Mouse (Mus musculus) CH12.LX (cell line): ENCODE measurements around the gene Ehd1. TPM values are rescaled to one million over a fixed set of nuclear protein-coding genes. Genes with fewer than 3 reads are reported as not detected.

Source experiments
- DNase-seq: peaks from one replicate; pipeline ENCODE4 v3.0.0-alpha.2; 2013; ENCODE audit errors: extremely low read depth
- H3K27ac ChIP-seq: 2 replicates; pipeline ENCODE4 v1.5.1; 2012; ENCODE audit warnings: low read depth, mild to moderate bottlenecking, control low read depth, moderate library complexity; ENCODE audit not compliant: insufficient read depth
- H3K27me3 ChIP-seq: replicated peaks from 2 replicates; pipeline ENCODE3; 2012; ENCODE audit warnings: inconsistent platforms
- H3K36me3 ChIP-seq, 2 experiments: replicated peaks in 1 of 2; 2 replicates each; pipeline versions ENCODE3 to v1.6.1; 2012; ENCODE audit warnings: inconsistent platforms in 1 of 2, low read length in 1 of 2, mild to moderate bottlenecking in 1 of 2, mixed read lengths in 1 of 2, moderate library complexity in 1 of 2; ENCODE audit not compliant: control insufficient read depth in 1 of 2, insufficient read depth in 1 of 2
- H3K4me1 ChIP-seq, 2 experiments: 2 replicates each; pipeline ENCODE4 v1.6.1; 2012; ENCODE audit warnings: inconsistent platforms in 1 of 2, moderate library complexity in 1 of 2; ENCODE audit not compliant: insufficient read depth in 2 of 2, control insufficient read depth in 1 of 2
- H3K4me2 ChIP-seq: 2 replicates; pipeline ENCODE4 v1.6.1; 2012; ENCODE audit warnings: low read depth, mild to moderate bottlenecking, control low read depth; ENCODE audit not compliant: poor library complexity, insufficient read depth, severe bottlenecking
- H3K4me3 ChIP-seq, 3 experiments: fragments of 150-350 bp in 1 of 3; sonication (generic) in 1 of 3; replicated peaks in 1 of 3; 2 replicates each; pipeline versions ENCODE3 to v1.5.1; 2011 to 2012; ENCODE audit warnings: low read depth in 2 of 3, low read length in 2 of 3, mild to moderate bottlenecking in 2 of 3, moderate library complexity in 2 of 3, control low read depth in 1 of 3, improper control_type of control experiment in 1 of 3, inconsistent platforms in 1 of 3, mixed read lengths in 1 of 3; ENCODE audit not compliant: poor library complexity in 1 of 3
- H3K79me2 ChIP-seq: replicated peaks from 2 replicates; pipeline ENCODE4 v1.6.1; 2012; ENCODE audit warnings: mild to moderate bottlenecking, moderate library complexity; ENCODE audit not compliant: control insufficient read depth, poor library complexity, insufficient read depth, severe bottlenecking; ENCODE audit errors: extremely low read depth
- H3K9ac ChIP-seq: 2 replicates; pipeline ENCODE4 v1.6.1; 2012; ENCODE audit warnings: low read depth, mild to moderate bottlenecking, control low read depth, moderate library complexity; ENCODE audit not compliant: insufficient read depth
- H3K9me3 ChIP-seq: replicated peaks from 2 replicates; pipeline ENCODE3; 2012; ENCODE audit warnings: low read length, inconsistent platforms, mixed read lengths
- BHLHE40 ChIP-seq: IDR thresholded peaks from 2 replicates; pipeline ENCODE4 v1.6.1; 2011; ENCODE audit warnings: mild to moderate bottlenecking, low read depth, low read length, improper control_type of control experiment
- CHD1 ChIP-seq: IDR thresholded peaks from 2 replicates; pipeline ENCODE4 v1.6.1; 2012; ENCODE audit warnings: low read depth, low read length, improper control_type of control experiment, inconsistent platforms
- CHD2 ChIP-seq: IDR thresholded peaks from 2 replicates; pipeline ENCODE4 v1.6.1; 2011; ENCODE audit warnings: low read length, improper control_type of control experiment
- CTCF ChIP-seq, 2 experiments: IDR thresholded peaks in 1 of 2; conservative IDR thresholded peaks in 1 of 2; 2 replicates each; pipeline ENCODE4 v1.5.1; 2011 to 2012; ENCODE audit warnings: low read depth in 2 of 2, low read length in 2 of 2, improper control_type of control experiment in 1 of 2, inconsistent platforms in 1 of 2, mild to moderate bottlenecking in 1 of 2, moderate library complexity in 1 of 2
- ELF1 ChIP-seq: IDR thresholded peaks from 2 replicates; pipeline ENCODE4 v1.6.1; 2014; ENCODE audit warnings: low read depth, mild to moderate bottlenecking, inconsistent platforms, low read length, improper control_type of control experiment
- EP300 ChIP-seq: IDR thresholded peaks from 2 replicates; pipeline ENCODE4 v1.6.1; 2011; ENCODE audit warnings: low read length, improper control_type of control experiment
- ETS1 ChIP-seq: conservative IDR thresholded peaks from 2 replicates; pipeline ENCODE4 v1.6.1; 2012; ENCODE audit warnings: low read depth, mild to moderate bottlenecking, inconsistent platforms, low read length, improper control_type of control experiment, moderate library complexity
- GABPA ChIP-seq: IDR thresholded peaks from 2 replicates; pipeline ENCODE4 v1.6.1; 2012; ENCODE audit warnings: low read depth, low read length, improper control_type of control experiment, inconsistent platforms; ENCODE audit not compliant: insufficient replicate concordance
- HCFC1 ChIP-seq: IDR thresholded peaks from 2 replicates; pipeline ENCODE4 v1.6.1; 2012; ENCODE audit warnings: low read depth, mild to moderate bottlenecking, inconsistent platforms, low read length, improper control_type of control experiment
- JUND ChIP-seq: conservative IDR thresholded peaks from 2 replicates; pipeline ENCODE4 v1.6.1; 2011; ENCODE audit warnings: low read depth, low read length, improper control_type of control experiment
- KAT2A ChIP-seq: IDR thresholded peaks from 2 replicates; pipeline ENCODE4 v1.6.1; 2012; ENCODE audit warnings: low read length, improper control_type of control experiment, inconsistent platforms; ENCODE audit not compliant: insufficient replicate concordance
- MAFK ChIP-seq: IDR thresholded peaks from 2 replicates; pipeline ENCODE4 v1.6.1; 2011; ENCODE audit warnings: low read length, improper control_type of control experiment; ENCODE audit not compliant: insufficient replicate concordance
- MAX ChIP-seq: IDR thresholded peaks from 2 replicates; pipeline ENCODE4 v1.6.1; 2011; ENCODE audit warnings: low read length, improper control_type of control experiment
- MAZ ChIP-seq: IDR thresholded peaks from 2 replicates; pipeline ENCODE4 v1.6.1; 2012; ENCODE audit warnings: low read depth, mild to moderate bottlenecking, inconsistent platforms, low read length, improper control_type of control experiment, moderate library complexity
- MEF2A ChIP-seq: IDR thresholded peaks from 2 replicates; pipeline ENCODE4 v1.6.1; 2014; ENCODE audit warnings: low read depth, mild to moderate bottlenecking, inconsistent platforms, low read length, improper control_type of control experiment, borderline replicate concordance
- MXI1 ChIP-seq: IDR thresholded peaks from 2 replicates; pipeline ENCODE4 v1.6.1; 2011; ENCODE audit warnings: mild to moderate bottlenecking, low read depth, low read length, improper control_type of control experiment
- MYC ChIP-seq: IDR thresholded peaks from 2 replicates; pipeline ENCODE4 v1.6.1; 2011; ENCODE audit warnings: low read depth, mild to moderate bottlenecking, improper control_type of control experiment, low read length
- NRF1 ChIP-seq: IDR thresholded peaks from 2 replicates; pipeline ENCODE4 v1.6.1; 2014; ENCODE audit warnings: low read depth, mild to moderate bottlenecking, inconsistent platforms, low read length, improper control_type of control experiment, moderate library complexity
- PAX5 ChIP-seq: IDR thresholded peaks from 2 replicates; pipeline ENCODE4 v1.6.1; 2012; ENCODE audit warnings: low read length, inconsistent platforms, mixed read lengths
- POLR2A ChIP-seq: IDR thresholded peaks from 2 replicates; pipeline ENCODE4 v1.6.1; 2011; ENCODE audit warnings: low read depth, mild to moderate bottlenecking, improper control_type of control experiment, low read length
- POLR2AphosphoS2 ChIP-seq: IDR thresholded peaks from 2 replicates; pipeline ENCODE4 v1.6.1; 2011; ENCODE audit warnings: low read depth, low read length, improper control_type of control experiment
- RAD21 ChIP-seq: IDR thresholded peaks from 2 replicates; pipeline ENCODE4 v1.6.1; 2011; ENCODE audit warnings: low read depth, mild to moderate bottlenecking, low read length, improper control_type of control experiment, moderate library complexity
- RCOR1 ChIP-seq: conservative IDR thresholded peaks from 2 replicates; pipeline ENCODE4 v1.6.1; 2012; ENCODE audit warnings: low read depth, mild to moderate bottlenecking, inconsistent platforms, low read length, improper control_type of control experiment
- SIN3A ChIP-seq: IDR thresholded peaks from 2 replicates; pipeline ENCODE4 v1.6.1; 2012; ENCODE audit warnings: low read length, improper control_type of control experiment, inconsistent platforms
- TBP ChIP-seq: conservative IDR thresholded peaks from 2 replicates; pipeline ENCODE4 v1.6.1; 2011; ENCODE audit warnings: low read depth, low read length, improper control_type of control experiment
- USF1 ChIP-seq: IDR thresholded peaks from 2 replicates; pipeline ENCODE4 v1.6.1; 2014; ENCODE audit warnings: low read depth, mild to moderate bottlenecking, inconsistent platforms, low read length, improper control_type of control experiment
- USF2 ChIP-seq: conservative IDR thresholded peaks from 2 replicates; pipeline ENCODE4 v1.6.1; 2011; ENCODE audit warnings: low read depth, low read length, improper control_type of control experiment
- ZKSCAN1 ChIP-seq: IDR thresholded peaks from 2 replicates; pipeline ENCODE4 v1.6.1; 2012; ENCODE audit warnings: low read depth, inconsistent platforms, low read length, improper control_type of control experiment, borderline replicate concordance
- ZMIZ1 ChIP-seq: IDR thresholded peaks from 2 replicates; pipeline ENCODE4 v1.6.1; 2012; ENCODE audit warnings: low read depth, mild to moderate bottlenecking, inconsistent platforms, low read length, improper control_type of control experiment
- ZNF384 ChIP-seq: IDR thresholded peaks from 2 replicates; pipeline ENCODE4 v1.6.1; 2012; ENCODE audit warnings: low read depth, low read length, improper control_type of control experiment, inconsistent platforms
- dilution Hi-C: fragments of 300-500 bp; cut with MboI; formaldehyde crosslinking; loops from 2 replicates; pipeline ENCODE4 v1.14.3; 2020; ENCODE audit warnings: low sequenced_read_pairs; ENCODE audit not compliant: extremely low pct_unique_long_range_greater_than_20kb, extremely low pct_ligation_motif_present
- in situ Hi-C: fragments of 300-500 bp; cut with MboI; formaldehyde crosslinking; loops from 3 replicates; pipeline ENCODE4 v1.14.3; 2019; ENCODE audit warnings: low sequenced_read_pairs, low pct_ligation_motif_present, low pct_unique_long_range_greater_than_20kb, mixed read lengths
- polyA plus RNA-seq: library from polyadenylated mRNA; unstranded; fragments of >175 nt; gene quantifications from 2 replicates; pipeline ENCODE4 v1.2.1, GENCODE M21; 2012; ENCODE audit warnings: low read depth; ENCODE audit not compliant: insufficient read length
- total RNA-seq, 2 experiments: library from RNA; depleted of rRNA; stranded (reverse); fragments of 300-350 nt in 1 of 2; fragments of >200 nt in 1 of 2; gene quantifications; 2 replicates each; pipeline ENCODE4 v1.2.3; 2012 to 2014

Gene Ehd1
- total and polyA plus RNA-seq, 3 experiments: 131 to 400 (median 245) TPM

DNA sequence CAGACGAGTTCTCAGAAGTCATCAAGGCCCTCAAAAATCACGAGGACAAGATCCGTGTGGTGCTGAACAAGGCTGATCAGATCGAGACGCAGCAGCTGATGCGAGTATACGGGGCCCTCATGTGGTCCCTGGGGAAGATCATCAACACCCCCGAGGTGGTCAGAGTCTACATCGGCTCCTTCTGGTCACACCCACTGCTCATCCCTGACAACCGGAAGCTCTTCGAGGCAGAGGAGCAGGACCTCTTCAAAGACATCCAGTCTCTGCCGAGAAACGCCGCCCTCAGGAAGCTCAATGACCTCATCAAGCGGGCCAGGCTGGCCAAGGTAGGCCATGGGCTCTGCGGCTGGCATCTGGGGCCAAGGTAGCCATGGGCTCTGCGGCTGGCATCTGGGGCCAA lies 17.8 kb downstream of the Ehd1 start:
- peaks cover 78 to 97% of the 10 kb centered on the region in 2 experiments for H3K4me1 ChIP-seq
- H3K27me3 ChIP-seq: no peaks in the 10 kb centered on the region
- dilution Hi-C loops: no loop called here
- no peak overlapping the region for H3K4me3 ChIP-seq
- TF ChIP-seq NRF1: no peak
- TF ChIP-seq MEF2A: no peak
- no peak for TF ChIP-seq JUND
- TF ChIP-seq MAX: no peak
- no peak for TF ChIP-seq CHD1
- TF ChIP-seq CHD2: no peak
- no peak for TF ChIP-seq MYC
- TF ChIP-seq CTCF (conservative IDR thresholded peaks at IDR 0.05 in 1 of 2, IDR thresholded peaks at IDR 0.05 in 1 of 2; ENCODE audit: low read depth in 2 of 2, low read length in 2 of 2): no peak
- no peak for TF ChIP-seq POLR2AphosphoS2
- no peak for TF ChIP-seq POLR2A
- TF ChIP-seq MAFK: no peak
- TF ChIP-seq TBP: no peak
- H3K36me3 ChIP-seq: peaks cover 87 to 92% of the 10 kb centered on the region in 2 experiments
- peak overlapping the region; percentile 68 for H3K27ac ChIP-seq
- no peak for DNase-seq
- no peak overlapping the region for H3K4me2 ChIP-seq
- in situ Hi-C loops: no loop called here
- H3K9ac ChIP-seq: no peak overlapping the region
- no peaks in the 10 kb centered on the region for H3K9me3 ChIP-seq
- peaks cover 80% of the 10 kb centered on the region for H3K79me2 ChIP-seq

- Histone ChIP-seq H3K9ac (peak overlapping the region; percentile 65), H3K4me1 (peaks cover 78 to 97% of the 10 kb centered on the region in 2 experiments), H3K27ac (peak overlapping the region; percentile 99), H3K27me3 (no peaks in the 10 kb centered on the region), H3K4me2 (peak overlapping the region; percentile 91), H3K79me2 (peaks cover 62% of the 10 kb centered on the region), H3K4me3 (no peak overlapping the region), H3K36me3 (peaks cover 83 to 95% of the 10 kb centered on the region in 2 experiments), H3K9me3 (no peaks in the 10 kb centered on the region)
- DNase-seq: no peak
- dilution Hi-C loops: no loop called here
- in situ Hi-C loops: no loop called here
- 0 out of 2 replicates have a peak, but pooled peaks have one; percentile 54 for TF ChIP-seq MAZ
- 0 out of 2 replicates have a peak, but pooled peaks have one; percentile 21 for TF ChIP-seq ZMIZ1
- no peak for TF ChIP-seq JUND
- TF ChIP-seq MAX: no peak
- TF ChIP-seq ELF1: no peak
- TF ChIP-seq RAD21: no peak
- no peak for TF ChIP-seq TBP
- TF ChIP-seq USF2: no peak
- TF ChIP-seq POLR2AphosphoS2: no peak
- TF ChIP-seq PAX5: no peak
- no peak for TF ChIP-seq CTCF (conservative IDR thresholded peaks at IDR 0.05 in 1 of 2, IDR thresholded peaks at IDR 0.05 in 1 of 2; ENCODE audit: low read depth in 2 of 2, low read length in 2 of 2)
- TF ChIP-seq RCOR1: no peak
- TF ChIP-seq ZKSCAN1: no peak
- TF ChIP-seq BHLHE40: no peak
- peak; percentile 28 for TF ChIP-seq ETS1
- no peak for TF ChIP-seq EP300
- peak; percentile 68; the same call in 1 of the 2 replicates for TF ChIP-seq CHD1
- TF ChIP-seq MYC: no peak
- no peak for TF ChIP-seq GABPA
- peak; percentile 54; the same call in 1 of the 2 replicates for TF ChIP-seq MXI1
- no peak for TF ChIP-seq KAT2A
- no peak for TF ChIP-seq HCFC1
- TF ChIP-seq CHD2: no peak
- TF ChIP-seq POLR2A: peak; percentile 8; the same call in 1 of the 2 replicates
- no peak for TF ChIP-seq USF1
- TF ChIP-seq ZNF384: no peak
- peak; percentile 67; the same call in 1 of the 2 replicates for TF ChIP-seq SIN3A
- TF ChIP-seq MAFK: peak; percentile 96
Observed at GRCm38 (mm10) chr19:6296551-6297210, 20.2 kb downstream of the Ehd1 start.
